Mouse (Mus musculus): ENCODE results near the gene Akap1. TPM values are rescaled to one million over a fixed set of nuclear protein-coding genes. Genes with fewer than 3 reads are reported as not detected.

Gene Akap1
- total and polyA plus RNA-seq, 2 experiments from 2014 or later = 54.0 to 125 TPM

GRCm38 (mm10) chr11:88796207-88796606, 68.2 kb downstream of the Akap1 start:
- no peaks in the 10 kb centered on the region for H3K9me3 ChIP-seq (replicated peaks; ENCODE audit: control insufficient read depth, low read length)
- no peak overlapping the region for H3K27ac ChIP-seq (ENCODE audit: low read depth)
- H3K27me3 ChIP-seq (ENCODE audit: control insufficient read depth, insufficient read depth, low read length) = no peaks in the 10 kb centered on the region
- no peak overlapping the region for H3K9ac ChIP-seq (replicated peaks; ENCODE audit: low read depth, low read length)
- no peaks in the 10 kb centered on the region for H3K36me3 ChIP-seq (replicated peaks; ENCODE audit: control insufficient read depth, insufficient read depth, low read length)
- H3K4me3 ChIP-seq (ENCODE audit: low read depth, low read length) = no peak overlapping the region
- DNase-seq (ENCODE audit: low spot score) = no peak
- no peak overlapping the region for H3K4me2 ChIP-seq (ENCODE audit: low read depth, low read length)
- ATAC-seq (ENCODE audit: insufficient read depth, low read depth) = no peak
- TF ChIP-seq EP300 (IDR thresholded peaks at IDR 0.05; ENCODE audit: low read depth) (no peak), CTCF (IDR thresholded peaks at IDR 0.05; ENCODE audit: low read depth) (no peak)
- H3K4me1 ChIP-seq (ENCODE audit: control insufficient read depth, insufficient read depth) = peaks cover 3% of the 10 kb centered on the region; the same call in 1 of the 2 replicates
- 82% methylated on average over 8 of the region's 8 CpGs for WGBS

- Histone ChIP-seq H3K4me2 (ENCODE audit: low read depth, low read length) (no peak overlapping the region), H3K36me3 (replicated peaks; ENCODE audit: control insufficient read depth, insufficient read depth, low read length) (no peaks in the 10 kb centered on the region), H3K27ac (ENCODE audit: low read depth) (no peak overlapping the region), H3K9me3 (replicated peaks; ENCODE audit: control insufficient read depth, low read length) (no peaks in the 10 kb centered on the region), H3K4me3 (ENCODE audit: low read depth, low read length) (no peak overlapping the region), H3K9ac (replicated peaks; ENCODE audit: low read depth, low read length) (no peak overlapping the region), H3K27me3 (ENCODE audit: control insufficient read depth, insufficient read depth, low read length) (no peaks in the 10 kb centered on the region), H3K4me1 (ENCODE audit: control insufficient read depth, insufficient read depth) (no peaks in the 10 kb centered on the region)
- no peak for TF ChIP-seq CTCF (IDR thresholded peaks at IDR 0.05; ENCODE audit: low read depth)
- TF ChIP-seq EP300 (IDR thresholded peaks at IDR 0.05; ENCODE audit: low read depth) = no peak
- ATAC-seq (ENCODE audit: insufficient read depth, low read depth) (no peak), DNase-seq (ENCODE audit: low spot score) (no peak)
- WGBS = 53% methylated on average over 2 of the region's 2 CpGs
Measured at GRCm38 (mm10) chr11:88789893-88790292, 74.5 kb downstream of the Akap1 start.

GRCm38 (mm10) chr11:88786816-88787215, 77.6 kb downstream of the Akap1 start:
- WGBS = 75% methylated on average over 7 of the region's 7 CpGs
- Histone ChIP-seq H3K36me3 (replicated peaks; ENCODE audit: control insufficient read depth, insufficient read depth, low read length) (no peaks in the 10 kb centered on the region), H3K27me3 (ENCODE audit: control insufficient read depth, insufficient read depth, low read length) (no peaks in the 10 kb centered on the region), H3K4me3 (ENCODE audit: low read depth, low read length) (no peak overlapping the region), H3K4me2 (ENCODE audit: low read depth, low read length) (no peak overlapping the region), H3K27ac (ENCODE audit: low read depth) (no peak overlapping the region), H3K9me3 (replicated peaks; ENCODE audit: control insufficient read depth, low read length) (no peaks in the 10 kb centered on the region), H3K9ac (replicated peaks; ENCODE audit: low read depth, low read length) (no peak overlapping the region), H3K4me1 (ENCODE audit: control insufficient read depth, insufficient read depth) (no peaks in the 10 kb centered on the region)
- DNase-seq (ENCODE audit: low spot score) (no peak), ATAC-seq (ENCODE audit: insufficient read depth, low read depth) (no peak)
- TF ChIP-seq CTCF (IDR thresholded peaks at IDR 0.05; ENCODE audit: low read depth) (no peak), EP300 (IDR thresholded peaks at IDR 0.05; ENCODE audit: low read depth) (no peak)

- no peak for TF ChIP-seq CTCF (IDR thresholded peaks at IDR 0.05; ENCODE audit: low read depth)
- no peak overlapping the region for H3K4me3 ChIP-seq (ENCODE audit: low read depth, low read length)
- no peak overlapping the region for H3K27ac ChIP-seq (ENCODE audit: low read depth)
- ATAC-seq (ENCODE audit: insufficient read depth, low read depth) (no peak), DNase-seq (ENCODE audit: low spot score) (no peak)
- WGBS = 34% methylated on average over 4 of the region's 4 CpGs
- no peaks in the 10 kb centered on the region for H3K36me3 ChIP-seq (replicated peaks; ENCODE audit: control insufficient read depth, insufficient read depth, low read length)
- H3K9me3 ChIP-seq (replicated peaks; ENCODE audit: control insufficient read depth, low read length) = no peaks in the 10 kb centered on the region
- no peaks in the 10 kb centered on the region for H3K27me3 ChIP-seq (ENCODE audit: control insufficient read depth, insufficient read depth, low read length)
- no peak overlapping the region for H3K4me2 ChIP-seq (ENCODE audit: low read depth, low read length)
- H3K9ac ChIP-seq (replicated peaks; ENCODE audit: low read depth, low read length) = no peak overlapping the region
- no peaks in the 10 kb centered on the region for H3K4me1 ChIP-seq (ENCODE audit: control insufficient read depth, insufficient read depth)
Measured at GRCm38 (mm10) chr11:88783525-88783924, 80.9 kb downstream of the Akap1 start.

GRCm38 (mm10) chr11:88782531-88782930, 81.9 kb downstream of the Akap1 start:
- H3K27ac ChIP-seq (ENCODE audit: low read depth) = no peak overlapping the region
- TF ChIP-seq EP300 (IDR thresholded peaks at IDR 0.05; ENCODE audit: low read depth) = no peak
- TF ChIP-seq CTCF (IDR thresholded peaks at IDR 0.05; ENCODE audit: low read depth) = no peak
- no peaks in the 10 kb centered on the region for H3K4me1 ChIP-seq (ENCODE audit: control insufficient read depth, insufficient read depth)
- H3K4me2 ChIP-seq (ENCODE audit: low read depth, low read length) = no peak overlapping the region
- H3K27me3 ChIP-seq (ENCODE audit: control insufficient read depth, insufficient read depth, low read length) = no peaks in the 10 kb centered on the region
- H3K9me3 ChIP-seq (replicated peaks; ENCODE audit: control insufficient read depth, low read length) = no peaks in the 10 kb centered on the region
- no peaks in the 10 kb centered on the region for H3K36me3 ChIP-seq (replicated peaks; ENCODE audit: control insufficient read depth, insufficient read depth, low read length)
- no peak for ATAC-seq (ENCODE audit: insufficient read depth, low read depth)
- 74% methylated on average over 5 of the region's 5 CpGs for WGBS
- DNase-seq (ENCODE audit: low spot score) = no peak
- H3K9ac ChIP-seq (replicated peaks; ENCODE audit: low read depth, low read length) = no peak overlapping the region
- no peak overlapping the region for H3K4me3 ChIP-seq (ENCODE audit: low read depth, low read length)

Other genes with a start within 250 kb of the Akap1 start
- 94.6 and 114 TPM in 2 replicates for gene Msi2, start 146.1 kb downstream of the Akap1 start, total RNA-seq (2014; rRNA removed; ENCODE audit: low replicate concordance)
- gene Msi2, start 146.1 kb downstream of the Akap1 start, polyA plus RNA-seq (2015; fragmentation: Nextera tagmentation; extraction: Ambion mirVana) = 20.6 and 22.1 TPM in 2 replicates
- gene Scpep1, start 90.9 kb upstream of the Akap1 start, total RNA-seq (2014; rRNA removed; ENCODE audit: low replicate concordance) = 36.0 and 44.6 TPM in 2 replicates
- gene Scpep1, start 90.9 kb upstream of the Akap1 start, polyA plus RNA-seq (2015; fragmentation: Nextera tagmentation; extraction: Ambion mirVana) = 36.9 and 41.4 TPM in 2 replicates
- gene Elobl, start 102.3 kb upstream of the Akap1 start, total RNA-seq (2014; rRNA removed; ENCODE audit: low replicate concordance) = not detected in 2 replicates
- not detected in 2 replicates for gene Elobl, start 102.3 kb upstream of the Akap1 start, polyA plus RNA-seq (2015; fragmentation: Nextera tagmentation; extraction: Ambion mirVana)
- gene Coil, start 105.7 kb upstream of the Akap1 start, total RNA-seq (2014; rRNA removed; ENCODE audit: low replicate concordance) = 5.3 and 8.5 TPM in 2 replicates
- gene Coil, start 105.7 kb upstream of the Akap1 start, polyA plus RNA-seq (2015; fragmentation: Nextera tagmentation; extraction: Ambion mirVana) = 4.6 and 5.3 TPM in 2 replicates
- gene Trim25, start 134.8 kb upstream of the Akap1 start, total RNA-seq (2014; rRNA removed; ENCODE audit: low replicate concordance) = 7.8 and 10.5 TPM in 2 replicates
- 14.5 and 16.1 TPM in 2 replicates for gene Trim25, start 134.8 kb upstream of the Akap1 start, polyA plus RNA-seq (2015; fragmentation: Nextera tagmentation; extraction: Ambion mirVana)
- 12.6 and 15.7 TPM in 2 replicates for gene Dgke, start 202.3 kb upstream of the Akap1 start, total RNA-seq (2014; rRNA removed; ENCODE audit: low replicate concordance)
- gene Dgke, start 202.3 kb upstream of the Akap1 start, polyA plus RNA-seq (2015; fragmentation: Nextera tagmentation; extraction: Ambion mirVana) = 4.7 and 5.3 TPM in 2 replicates
- not detected in 2 replicates for gene Gm525, start 209.3 kb upstream of the Akap1 start, total RNA-seq (2014; rRNA removed; ENCODE audit: low replicate concordance)
- gene Gm525, start 209.3 kb upstream of the Akap1 start, polyA plus RNA-seq (2015; fragmentation: Nextera tagmentation; extraction: Ambion mirVana) = not detected in 2 replicates

Measured in heart, postnatal 0 days (tissue).